Mouse (Mus musculus) layer of hippocampus, postnatal 36 days (tissue): Measurements from ENCODE around the gene Asphd1. TPM values are rescaled to one million over a fixed set of nuclear protein-coding genes. Genes with fewer than 3 reads are reported as not detected.
"Not testable (repeated sequence)": the region's sequence is repeated elsewhere in the genome, so short reads cannot be mapped to it uniquely, and the experiment has no call there.

Experiments used
- DNase-seq, 2 experiments: peaks; one replicate each; pipeline ENCODE4 v3.0.0; 2022
- total RNA-seq, 2 experiments: library from RNA; stranded (reverse); gene quantifications; 2 replicates each; pipeline ENCODE4 v1.2.3; 2021

Gene Asphd1
- total RNA-seq, 2 experiments from 2014 or later, result 34.1 to 35.4 TPM

DNA sequence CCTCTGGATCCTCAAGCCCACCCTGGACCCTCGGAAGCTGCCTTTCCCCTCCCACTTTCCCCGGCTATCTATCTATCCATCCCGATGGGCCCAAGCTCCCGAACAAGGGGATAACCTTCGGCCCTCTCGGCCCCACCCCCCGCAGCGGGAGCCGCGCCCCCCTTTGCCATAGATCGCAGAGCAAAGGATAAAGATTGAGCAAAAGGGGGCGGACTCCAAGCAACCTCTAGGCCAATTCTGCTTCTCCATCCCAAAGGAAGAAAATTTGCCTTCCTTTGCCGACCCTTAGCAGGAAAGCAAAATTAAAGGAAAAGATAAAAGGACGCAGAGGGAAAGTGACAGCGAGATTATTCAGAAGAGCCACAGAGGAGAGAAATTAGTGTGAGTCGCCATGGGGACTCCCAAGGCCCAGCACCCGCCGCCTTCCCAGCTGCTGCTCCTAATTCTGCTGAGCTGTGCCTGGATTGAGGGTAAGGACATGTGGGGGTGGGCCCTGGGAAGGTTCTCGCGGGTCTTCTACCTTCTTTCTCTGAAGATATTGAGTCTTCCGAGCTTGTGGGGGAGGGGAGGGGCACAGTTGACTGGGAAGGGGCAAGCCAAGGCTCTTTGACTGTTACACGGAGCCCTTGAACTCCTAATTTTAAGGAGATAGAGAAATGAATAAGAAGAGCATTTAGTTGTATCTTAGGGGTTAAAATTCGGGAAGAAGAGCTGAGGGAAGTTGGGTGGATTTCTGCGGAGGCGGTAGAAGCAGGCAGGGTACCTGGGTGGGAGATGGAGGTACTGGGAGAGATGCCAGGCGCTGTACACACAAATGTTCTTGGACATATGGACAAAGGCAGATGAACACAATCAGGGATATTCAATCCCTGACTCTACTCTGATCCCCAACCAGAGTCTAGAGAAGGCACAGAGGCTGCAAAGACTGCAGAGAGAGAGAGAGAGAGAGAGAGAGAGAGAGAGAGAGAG lies 1.5 kb upstream of the Asphd1 start:
- DNase-seq, result peak in 1 of 2 experiments; percentile 60

DNA sequence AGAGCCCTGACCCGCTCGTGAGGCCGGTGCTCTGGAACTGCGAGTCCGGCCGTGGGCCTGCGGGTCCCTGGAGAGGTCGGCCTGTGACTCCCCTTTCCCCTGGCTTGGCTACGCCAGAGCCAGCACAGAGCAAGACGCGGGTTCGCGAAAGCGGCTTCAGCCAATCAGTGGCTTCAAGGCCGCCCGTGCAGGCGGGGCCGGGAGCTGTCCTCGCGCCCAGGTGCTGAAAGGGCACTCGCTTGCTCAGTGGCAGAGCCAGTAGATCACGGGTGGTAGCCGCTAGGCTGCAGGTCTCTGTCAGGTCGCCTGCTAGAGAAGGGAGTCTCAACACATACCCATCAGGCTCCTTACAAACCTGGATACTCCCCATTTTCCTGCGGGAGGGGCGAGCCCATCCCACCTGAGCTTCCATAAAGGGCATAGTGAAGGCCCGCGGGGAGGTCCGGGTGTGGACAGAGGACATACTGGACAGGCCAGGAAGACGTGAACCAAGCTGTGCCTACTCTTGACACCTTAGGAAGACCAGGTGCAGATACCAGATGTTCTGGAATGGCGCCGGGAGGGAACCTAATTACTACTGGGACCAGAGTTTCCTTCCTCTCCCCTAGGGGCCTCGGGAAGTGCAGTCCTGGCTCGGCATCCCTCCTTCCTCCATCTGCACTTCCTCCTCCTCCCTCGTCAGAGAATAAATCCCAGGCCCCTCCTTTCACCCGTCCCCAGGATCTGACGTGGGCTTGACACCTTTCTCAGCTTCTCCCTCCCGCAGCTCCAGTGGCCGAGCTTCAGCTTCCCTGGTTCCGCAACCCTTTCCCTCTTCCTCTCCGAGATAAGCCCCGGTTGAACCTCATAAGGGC lies 638 bp upstream of the Asphd1 start, which contains the start of gene Sez6l2:
Gene Sez6l2 (plus strand): TSS at position 771 of the 854 bp plus-strand sequence.
- DNase-seq, result peak; percentile 79 to 82

DNA sequence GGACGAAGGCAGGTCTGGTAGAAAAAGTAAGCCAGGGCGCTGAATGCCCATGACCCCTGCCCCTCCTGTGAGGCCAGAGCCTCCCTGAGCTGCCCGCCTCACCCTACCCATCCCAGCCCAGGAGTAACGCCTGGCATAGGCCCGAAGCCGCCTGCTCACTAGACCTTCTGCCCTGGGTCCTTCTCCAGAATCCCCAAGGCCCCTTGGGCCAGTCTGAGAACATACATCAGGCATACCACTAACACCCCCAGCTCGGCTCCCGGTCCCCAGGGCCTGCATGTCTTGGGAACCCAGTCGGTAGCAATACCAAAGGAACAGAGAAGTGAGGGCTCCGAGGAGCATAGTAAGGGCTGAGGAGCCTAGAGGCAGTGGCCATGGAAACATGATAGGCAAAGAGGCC lies 756 bp downstream of the Asphd1 start:
- no peak for DNase-seq

DNA sequence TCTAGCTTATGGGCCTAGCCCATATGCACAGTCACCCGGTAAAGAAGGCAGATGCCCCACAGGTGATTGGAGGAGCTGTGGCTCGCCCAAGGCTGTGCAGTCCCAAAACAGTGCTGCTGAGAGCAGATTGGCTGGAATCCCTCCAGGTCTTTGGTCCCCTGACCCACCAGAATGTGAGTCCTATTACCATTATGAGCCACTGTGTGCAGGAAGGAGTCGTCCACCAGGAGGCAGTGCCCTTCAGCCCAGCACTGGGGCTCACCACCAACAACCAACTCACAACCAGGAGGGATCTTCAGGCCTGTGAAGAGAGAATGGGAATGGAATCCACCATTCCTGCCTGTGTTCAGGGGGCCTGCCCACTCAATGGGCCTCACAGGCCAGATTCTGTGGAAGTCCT lies 2.9 kb downstream of the Asphd1 start:
- DNase-seq, result no peak

DNA sequence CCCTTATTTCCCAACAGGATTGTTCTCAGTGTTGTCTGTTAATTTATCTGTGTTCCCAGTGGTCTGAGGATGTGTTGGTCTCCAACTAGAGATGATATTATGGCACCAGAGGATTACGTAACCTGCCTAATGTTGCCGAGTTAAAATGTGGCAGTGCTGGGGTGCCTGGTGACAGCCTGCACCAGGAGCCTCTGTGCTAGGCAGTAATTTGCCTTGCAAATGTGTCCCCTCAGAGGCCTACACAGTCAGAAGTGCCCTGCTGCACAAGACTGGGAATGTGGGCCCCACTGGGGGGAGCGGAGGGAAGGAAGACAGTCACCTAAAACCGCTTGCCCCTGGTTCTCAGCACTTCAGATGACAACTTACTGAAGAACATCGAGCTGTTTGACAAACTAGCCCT lies 7.6 kb downstream of the Asphd1 start:
- DNase-seq, result no peak

DNA sequence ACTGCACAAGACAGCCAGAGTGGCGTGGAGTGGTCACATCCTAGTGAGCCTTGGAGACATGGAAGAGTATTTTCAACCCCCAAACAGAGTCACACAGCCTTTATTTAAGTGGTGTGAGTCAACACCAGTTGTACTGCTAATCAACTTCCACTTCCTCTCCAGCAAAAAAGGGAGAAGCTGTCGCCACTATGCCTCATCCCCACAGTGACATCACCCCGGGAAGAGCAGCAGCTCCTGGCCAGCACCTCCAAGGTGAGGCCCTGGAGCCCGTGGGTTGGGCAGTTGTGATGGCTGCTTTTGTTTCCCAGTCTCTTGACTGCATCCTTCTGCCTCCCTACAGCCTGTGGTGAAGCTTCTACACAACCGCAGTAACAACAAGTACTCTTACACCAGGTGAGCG lies 8.2 kb downstream of the Asphd1 start:
- no peak for DNase-seq

DNA sequence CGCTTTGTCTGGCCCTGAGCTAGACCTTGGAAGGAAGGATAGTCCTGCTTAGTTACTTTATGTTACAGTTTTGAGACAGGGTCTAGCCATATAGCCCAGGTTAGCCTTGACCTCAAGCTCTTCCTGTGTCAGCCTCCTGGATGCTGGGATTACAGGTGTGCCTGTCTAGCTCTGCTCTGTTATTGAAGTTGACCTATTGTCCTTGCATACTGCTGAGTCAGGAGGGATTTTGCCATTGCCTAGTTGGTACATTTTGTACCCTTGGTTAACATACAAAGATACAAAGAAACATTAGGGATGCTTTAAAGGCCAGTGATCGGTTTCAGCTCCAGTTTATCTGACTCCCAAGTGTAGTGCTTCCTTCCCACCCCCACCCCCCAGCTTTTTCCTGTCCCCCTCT lies 16.7 kb downstream of the Asphd1 start:
- DNase-seq, result no peak

DNA sequence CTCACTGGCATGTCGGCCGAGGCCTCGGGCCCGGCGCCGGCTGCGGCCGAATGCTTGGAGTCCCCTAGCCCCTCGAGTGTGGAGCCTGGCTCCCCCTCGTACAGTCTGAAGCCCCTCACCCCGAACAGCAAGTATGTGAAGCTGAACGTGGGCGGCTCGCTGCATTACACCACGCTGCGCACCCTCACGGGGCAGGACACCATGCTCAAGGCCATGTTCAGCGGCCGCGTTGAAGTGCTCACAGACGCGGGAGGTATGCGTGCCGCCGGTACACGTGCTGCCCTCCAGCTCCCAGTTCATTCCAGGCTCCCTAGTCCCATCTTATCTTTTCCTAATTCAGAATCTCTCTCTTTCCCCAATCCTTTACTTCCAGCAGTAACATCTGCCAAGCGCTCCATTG lies 20.3 kb downstream of the Asphd1 start:
- DNase-seq, result no peak

DNA sequence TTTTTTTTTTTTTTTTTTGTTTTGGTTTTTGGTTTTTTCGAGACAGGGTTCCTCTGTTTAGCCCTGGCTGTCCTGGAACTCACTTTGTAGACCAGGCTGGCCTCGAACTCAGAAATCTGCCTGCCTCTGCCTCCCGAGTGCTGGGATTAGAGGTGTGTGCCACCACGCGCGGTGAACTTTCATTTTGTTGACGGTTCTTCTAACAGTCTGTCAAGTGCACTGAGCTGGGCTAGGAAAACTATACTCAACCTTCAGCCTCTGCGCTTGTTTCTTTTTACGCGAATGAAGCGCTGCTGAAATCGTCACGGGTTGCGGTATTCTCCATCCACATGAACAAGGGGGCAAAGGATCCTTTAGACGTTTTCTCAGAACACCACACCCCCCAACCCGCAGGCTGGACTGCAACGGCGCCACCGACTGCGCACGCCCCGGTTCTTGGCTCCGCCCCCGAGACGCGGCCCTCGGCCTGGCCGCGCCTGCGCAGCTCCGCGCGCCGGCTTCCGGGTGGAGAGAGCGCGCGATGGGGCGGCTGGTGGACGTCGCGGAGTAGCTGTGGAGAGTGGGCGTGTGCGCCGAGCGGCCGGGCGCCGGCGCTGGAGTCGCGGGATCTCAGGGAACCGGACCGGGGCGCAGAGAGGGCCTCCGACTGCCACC lies 20.9 kb downstream of the Asphd1 start, which contains the start of gene Kctd13:
Gene Kctd13 (plus strand): TSS at position 496 of the 654 bp plus-strand sequence.
- DNase-seq, result peak; percentile 92 to 93

DNA sequence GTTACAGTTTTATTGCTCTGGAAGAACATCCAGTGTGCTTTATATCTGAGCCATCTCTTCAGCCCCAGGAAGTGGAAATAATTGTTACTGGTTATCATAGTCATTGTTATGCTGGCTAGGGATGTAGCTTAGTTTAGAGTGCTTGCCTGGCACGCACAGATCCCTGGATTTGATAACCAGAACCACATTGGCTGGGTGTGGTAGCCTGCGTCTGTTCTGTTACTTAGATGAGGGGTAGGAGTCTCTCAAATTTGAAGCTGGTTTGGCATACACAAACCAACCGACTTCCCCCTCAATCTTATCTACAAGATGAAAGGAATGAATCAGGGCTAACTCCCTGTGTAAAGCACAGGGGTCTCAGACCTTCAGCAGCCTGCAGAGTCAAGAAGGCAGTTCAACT lies 23.1 kb downstream of the Asphd1 start:
- DNase-seq, result no peak

DNA sequence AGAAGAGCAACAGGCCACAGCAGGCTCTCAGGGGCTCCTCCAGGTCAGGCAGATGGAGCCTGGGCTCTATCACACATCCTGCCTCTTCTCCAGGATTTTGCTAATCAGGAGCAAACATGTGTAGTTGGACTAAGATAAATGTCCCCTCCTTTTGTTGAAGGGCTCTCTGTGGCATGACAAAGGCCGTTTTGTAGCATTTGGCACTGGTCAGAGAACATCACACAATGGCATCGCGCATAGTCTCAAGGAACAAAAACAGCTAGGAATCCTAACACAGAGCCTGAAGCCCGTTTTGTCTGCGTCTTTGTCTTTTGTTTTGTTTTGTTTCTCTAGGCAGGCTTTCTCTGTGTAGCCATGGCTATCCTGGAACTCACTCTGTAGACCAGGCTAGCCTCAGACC lies 25.4 kb downstream of the Asphd1 start:
- no peak for DNase-seq

DNA sequence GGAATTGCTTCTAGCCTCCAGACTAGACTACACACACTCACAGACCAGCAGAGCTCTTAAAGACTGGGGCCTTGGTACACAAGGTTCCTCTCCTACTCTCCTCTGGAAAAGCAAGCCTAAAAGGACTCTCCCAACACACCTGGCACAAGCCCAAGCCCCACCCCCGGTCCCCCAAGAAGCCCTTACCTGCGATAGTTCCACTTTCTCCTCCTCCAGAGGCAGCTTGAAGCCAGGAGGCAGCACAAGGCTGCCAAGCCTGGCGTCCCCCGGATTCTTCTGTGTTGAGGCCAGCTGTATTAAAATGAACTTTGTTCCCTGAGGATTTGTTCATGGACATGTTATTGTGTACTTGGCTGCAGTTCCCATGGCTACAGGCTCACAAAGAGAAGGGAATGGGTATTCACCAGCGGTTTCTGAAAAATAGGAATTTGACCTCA lies 26.7 kb downstream of the Asphd1 start, which contains the start of gene Tmem219:
Gene Tmem219 (minus strand): TSS at position 294 of the 437 bp plus-strand sequence.
- DNase-seq, result no peak

DNA sequence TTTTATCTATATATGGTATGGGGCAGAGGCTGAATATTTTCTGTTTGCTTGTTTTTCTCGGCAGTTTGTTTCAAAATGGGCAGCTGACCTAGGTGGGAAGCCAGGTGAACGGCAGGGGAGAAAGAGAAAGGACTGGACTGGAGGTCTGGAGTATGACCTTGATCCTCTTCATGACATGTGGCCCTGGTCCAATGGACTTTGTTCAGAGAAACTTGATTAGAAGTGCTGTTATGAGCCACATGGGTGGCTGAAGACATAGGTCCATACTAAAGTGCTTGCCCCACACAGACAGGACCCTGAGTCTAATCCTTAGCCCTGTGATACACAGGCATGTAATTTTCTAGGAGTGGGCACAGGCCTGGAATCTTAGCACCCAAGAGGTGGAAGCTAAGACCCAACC lies 27.8 kb downstream of the Asphd1 start:
- DNase-seq, result no peak

DNA sequence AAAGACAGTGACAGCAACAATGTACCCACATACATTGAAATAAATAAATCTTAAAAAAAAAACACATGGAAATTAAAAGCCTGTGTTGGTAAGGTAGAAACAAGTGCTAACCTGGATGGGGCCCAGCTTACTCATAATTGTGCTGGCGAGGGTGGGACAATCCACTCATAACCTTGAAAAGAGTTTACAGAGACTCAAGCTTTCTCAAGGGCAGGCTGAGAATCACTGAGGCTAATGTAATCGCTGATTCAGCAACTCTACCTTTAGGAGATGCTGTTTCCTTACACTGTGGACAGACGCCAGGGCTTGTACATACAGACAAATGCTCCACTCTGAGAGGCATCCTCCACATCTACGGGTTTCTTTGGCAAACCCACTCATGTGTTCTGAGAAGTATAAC lies 29.4 kb downstream of the Asphd1 start:
- no peak for DNase-seq

DNA sequence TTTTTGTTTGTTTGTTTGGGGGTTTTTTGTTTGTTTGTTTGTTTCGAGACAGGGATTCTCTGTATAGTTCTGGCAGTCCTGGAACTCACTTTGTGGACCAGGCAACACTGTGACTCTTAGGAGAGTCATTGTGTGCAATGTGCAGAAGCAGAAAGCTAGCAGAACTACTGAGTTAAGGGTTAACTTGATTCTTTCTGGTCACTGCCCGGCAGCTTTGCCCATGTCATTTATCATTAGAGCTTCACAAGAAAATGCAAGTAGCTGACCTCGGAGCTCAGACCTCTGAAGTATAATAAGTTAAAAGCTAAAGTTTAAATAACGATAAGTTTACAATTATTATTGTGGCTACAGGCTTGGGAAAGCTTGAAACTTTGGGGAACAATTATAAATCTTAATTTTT lies 31.0 kb downstream of the Asphd1 start:
- not testable (repeated sequence) for DNase-seq

DNA sequence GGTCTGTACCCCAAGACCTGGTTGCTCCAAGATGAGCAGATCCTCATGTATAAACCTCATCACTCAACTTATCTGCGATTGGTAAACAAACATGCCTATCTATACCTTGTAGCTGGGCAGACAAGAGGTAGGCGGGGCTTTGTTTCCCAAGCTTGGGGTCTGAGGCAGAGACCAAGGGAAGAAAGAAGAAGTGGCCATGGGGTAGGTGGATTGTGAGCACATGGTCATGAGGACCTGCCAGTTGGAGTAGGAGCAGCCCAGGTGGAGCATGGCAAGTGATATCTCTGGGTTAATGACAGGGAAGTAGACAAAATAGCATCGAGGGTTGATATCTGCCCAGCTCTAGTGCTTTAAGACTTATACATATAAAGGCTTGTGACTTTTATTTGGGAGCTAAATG lies 34.5 kb downstream of the Asphd1 start:
- no peak for DNase-seq

DNA sequence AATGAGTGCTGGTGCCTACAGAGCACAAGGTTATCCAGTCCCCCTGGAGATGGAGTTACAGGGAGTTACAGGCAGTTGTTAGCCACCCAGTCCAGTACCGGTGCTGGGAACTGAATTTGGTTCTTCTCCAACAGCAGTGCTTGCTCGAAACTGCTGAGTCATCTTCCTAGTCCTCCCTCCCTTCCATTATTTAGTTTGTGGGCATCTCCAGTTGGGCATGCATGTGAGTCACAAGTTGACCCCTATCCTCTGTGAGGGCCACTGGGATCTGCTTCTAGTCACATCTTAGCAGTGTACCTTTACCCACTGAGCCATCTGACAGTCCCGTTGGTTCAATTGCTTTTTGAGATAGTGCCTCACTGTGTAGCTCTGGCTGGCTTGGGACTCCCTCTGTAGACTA lies 43.8 kb downstream of the Asphd1 start:
- DNase-seq, result no peak

DNA sequence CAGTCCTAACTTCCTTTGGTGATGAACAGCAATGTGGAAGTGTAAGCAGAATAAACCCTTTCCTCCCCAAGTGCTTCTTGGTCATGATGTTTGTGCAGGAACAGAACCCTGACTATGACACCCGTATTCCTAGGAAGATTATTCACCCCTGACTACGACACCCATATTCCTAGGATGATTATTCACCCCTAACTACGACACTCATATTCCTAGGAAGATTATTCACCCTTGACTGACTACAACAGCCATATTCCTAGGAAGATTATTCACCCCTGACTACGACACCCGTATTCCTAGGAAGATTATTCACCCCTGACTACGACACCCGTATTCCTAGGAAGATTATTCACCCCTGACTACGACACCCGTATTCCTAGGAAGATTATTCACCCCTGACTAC lies 49.6 kb downstream of the Asphd1 start:
- DNase-seq, result not testable (repeated sequence)

DNA sequence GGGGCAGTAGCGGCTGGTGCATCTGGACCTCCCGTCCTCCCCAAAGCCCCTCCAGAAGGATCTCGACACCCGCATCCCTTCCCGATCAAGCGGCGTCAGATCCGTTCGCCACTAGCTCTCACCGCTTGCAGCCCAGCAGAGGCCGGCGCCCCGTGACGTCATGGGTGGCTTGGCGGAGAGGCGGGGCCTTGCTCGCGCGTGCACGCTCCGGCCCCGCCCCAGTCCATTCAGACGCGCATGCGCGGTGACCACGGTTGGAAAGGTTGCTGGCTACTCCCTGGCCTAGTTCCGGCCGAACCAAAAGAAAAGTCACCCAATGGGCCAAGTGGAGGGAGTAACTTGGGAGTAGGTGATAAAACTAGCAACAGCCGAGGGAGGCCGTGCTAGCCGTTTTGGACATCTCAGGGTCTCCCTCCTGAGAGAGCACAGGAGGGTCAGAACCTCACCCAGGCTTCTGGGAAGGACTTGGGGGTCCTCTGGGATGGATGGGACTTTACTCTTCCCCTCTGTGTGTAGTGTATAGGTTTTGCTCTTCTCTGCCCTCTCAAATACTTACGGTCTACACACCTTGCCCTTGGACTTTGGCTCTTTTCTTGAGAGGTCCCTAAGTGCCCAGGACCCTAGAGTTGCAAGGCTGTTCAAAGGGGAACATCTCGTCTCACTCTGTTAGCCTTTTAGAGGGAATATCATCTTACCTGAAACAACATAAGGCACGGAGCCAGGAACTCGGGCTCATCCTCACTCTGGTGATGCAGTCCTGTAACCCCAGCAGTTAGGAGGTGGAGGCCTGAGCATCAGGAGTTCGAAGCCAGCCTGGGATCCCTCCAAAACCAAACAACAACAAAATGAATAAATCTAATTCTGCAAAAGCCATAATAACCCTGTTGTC lies 51.0 kb downstream of the Asphd1 start:
- DNase-seq, result peak; percentile 94 to 95

DNA sequence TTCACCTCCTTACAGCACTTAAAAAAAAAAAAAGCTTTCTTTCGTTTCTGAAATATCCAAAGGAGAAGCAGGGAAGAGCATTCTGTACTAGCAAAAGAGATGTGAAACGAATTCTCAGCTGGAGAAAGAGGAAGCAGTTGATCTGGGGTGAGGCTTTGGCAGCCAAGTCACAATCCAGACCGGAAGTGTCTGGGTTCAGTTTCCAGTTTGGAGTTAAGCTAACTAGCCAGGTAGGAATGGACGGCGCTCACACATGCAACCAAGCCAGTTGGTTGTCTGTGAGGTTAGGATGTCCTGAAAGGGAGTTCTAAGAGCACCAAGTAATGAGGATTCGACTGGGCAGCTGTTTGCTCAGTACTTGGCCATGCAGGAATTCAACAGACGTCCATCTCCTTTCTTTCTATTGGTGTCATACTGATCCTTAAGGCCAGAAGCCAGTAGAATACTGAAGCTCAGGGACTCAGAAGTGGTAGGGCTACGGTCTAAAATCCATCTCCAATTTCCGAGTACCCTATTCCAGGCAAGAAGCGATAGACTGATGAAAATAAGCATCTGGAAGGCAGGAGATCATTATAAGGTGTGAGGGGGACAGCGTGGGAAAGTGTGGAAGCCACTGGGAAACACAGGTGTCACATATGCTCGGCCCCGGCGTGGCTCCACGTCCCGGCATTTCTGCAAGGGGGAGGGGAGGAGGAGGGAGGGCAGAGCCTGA lies 51.8 kb downstream of the Asphd1 start:
- DNase-seq, result peak in 1 of 2 experiments; percentile 16

DNA sequence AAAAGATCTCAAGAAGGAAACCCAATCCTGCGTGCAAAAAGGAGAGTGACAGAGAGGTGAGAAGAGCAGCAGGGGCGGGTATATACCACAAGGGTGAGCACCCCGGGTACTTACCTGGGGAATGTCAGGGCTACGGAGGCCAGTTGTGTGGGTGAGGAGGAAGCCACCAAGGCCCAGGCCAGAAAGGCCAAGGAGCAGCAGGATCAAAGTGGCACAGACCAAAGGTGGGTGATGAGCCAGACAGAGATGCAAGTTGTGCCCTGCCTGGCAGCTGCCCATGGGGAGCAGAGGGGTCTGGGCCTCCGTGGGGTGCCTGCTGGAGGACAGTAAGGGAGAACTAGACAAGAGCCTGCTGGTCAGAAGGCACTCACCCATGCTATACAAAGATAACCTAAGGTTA lies 52.5 kb downstream of the Asphd1 start:
- DNase-seq, result no peak
